Mouse (Mus musculus) embryonic facial prominence, embryonic 12.5 days (tissue): ENCODE measurements around the gene Taf5. TPM values are rescaled to one million over a fixed set of nuclear protein-coding genes. Genes with fewer than 3 reads are reported as not detected.

Experiments used
- ATAC-seq: fragments of 200-750 bp; cut with Nextera tagmentation; 2 replicates; pipeline ENCODE4 v1.8.0; 2017; ENCODE audit not compliant: insufficient number of reproducible peaks, insufficient read depth, low FRiP score, low TSS enrichment
- H3K27ac ChIP-seq: fragments of 300-500 bp; sonication (generic); 2 replicates; pipeline ENCODE4 v1.5.1; 2016; ENCODE audit warnings: mild to moderate bottlenecking
- H3K27me3 ChIP-seq: fragments of 300-500 bp; sonication (generic); 2 replicates; pipeline ENCODE4 v1.6.1; 2016; ENCODE audit warnings: mild to moderate bottlenecking, moderate library complexity
- H3K36me3 ChIP-seq: fragments of 300-500 bp; sonication (generic); 2 replicates; pipeline ENCODE4 v1.6.1; 2016; ENCODE audit warnings: mild to moderate bottlenecking
- H3K4me1 ChIP-seq: fragments of 300-500 bp; sonication (generic); 2 replicates; pipeline ENCODE4 v1.6.1; 2016
- H3K4me2 ChIP-seq: fragments of 300-500 bp; sonication (generic); replicated peaks from 2 replicates; pipeline ENCODE4 v1.6.1; 2016; ENCODE audit warnings: mild to moderate bottlenecking, moderate library complexity
- H3K4me3 ChIP-seq: fragments of 300-500 bp; sonication (generic); 2 replicates; pipeline ENCODE4 v1.5.1; 2016; ENCODE audit warnings: mild to moderate bottlenecking
- H3K9ac ChIP-seq: fragments of 300-500 bp; sonication (generic); 2 replicates; pipeline ENCODE4 v1.6.1; 2016; ENCODE audit warnings: mild to moderate bottlenecking, moderate library complexity
- H3K9me3 ChIP-seq: fragments of 300-500 bp; sonication (generic); 2 replicates; pipeline ENCODE4 v1.6.1; 2016; ENCODE audit warnings: mild to moderate bottlenecking, moderate library complexity
- WGBS: fragments of 180-500 bp; shearing (Covaris S2); methylation state at CpG from one replicate; pipeline ENCODE4 v1.1.7; 2016; 5-methylcytosine and 5-hydroxymethylcytosine counted together
- polyA plus RNA-seq: library from polyadenylated mRNA; unstranded; fragments of >200 nt; fragmentation: Nextera tagmentation; extraction: Ambion mirVana; gene quantifications from 2 replicates; pipeline ENCODE4 v1.2.1, GENCODE M21; 2016

Taf5 gene
- polyA plus RNA-seq, 1 experiment from 2014 or later, result 12.4 TPM

GRCm38 (mm10) chr19:47040720-47041473 is 26.6 kb upstream of the Taf5 start:
- WGBS, result 89% methylated on average over 3 of the region's 3 CpGs
- Histone ChIP-seq H3K27me3 (no peaks in the 10 kb centered on the region), H3K27ac (no peak overlapping the region), H3K9me3 (no peaks in the 10 kb centered on the region), H3K9ac (no peak overlapping the region), H3K4me1 (no peaks in the 10 kb centered on the region), H3K4me2 (no peak overlapping the region), H3K4me3 (no peak overlapping the region), H3K36me3 (peaks cover 55% of the 10 kb centered on the region)
- no peak for ATAC-seq

GRCm38 (mm10) chr19:47043608-47044007 is 23.9 kb upstream of the Taf5 start:
- H3K4me3 ChIP-seq, result no peak overlapping the region
- no peaks in the 10 kb centered on the region for H3K4me1 ChIP-seq
- H3K36me3 ChIP-seq, result peaks cover 60% of the 10 kb centered on the region
- H3K27ac ChIP-seq, result no peak overlapping the region
- ATAC-seq, result no peak
- no peak overlapping the region for H3K9ac ChIP-seq
- no peak overlapping the region for H3K4me2 ChIP-seq
- 85% methylated on average over 3 of the region's 3 CpGs for WGBS
- no peaks in the 10 kb centered on the region for H3K9me3 ChIP-seq
- no peaks in the 10 kb centered on the region for H3K27me3 ChIP-seq

- no peak for ATAC-seq
Measured at GRCm38 (mm10) chr19:47046343-47046742, 21.2 kb upstream of the Taf5 start.

GRCm38 (mm10) chr19:47047236-47047833 is 20.2 kb upstream of the Taf5 start:
- no peak overlapping the region for H3K4me2 ChIP-seq
- no peaks in the 10 kb centered on the region for H3K27me3 ChIP-seq
- no peak for ATAC-seq
- no peak overlapping the region for H3K9ac ChIP-seq
- no peaks in the 10 kb centered on the region for H3K9me3 ChIP-seq
- H3K27ac ChIP-seq, result no peak overlapping the region
- WGBS, result 81% methylated on average over 13 of the region's 13 CpGs
- H3K4me3 ChIP-seq, result no peak overlapping the region
- peaks cover 12% of the 10 kb centered on the region for H3K4me1 ChIP-seq
- H3K36me3 ChIP-seq, result peaks cover 34% of the 10 kb centered on the region

More at GRCm38 (mm10) chr19:47046343-47046742, 21.2 kb upstream of the Taf5 start:
- WGBS, result 89% methylated on average over 1 of the region's 1 CpGs
- no peak overlapping the region for H3K27ac ChIP-seq
- H3K4me2 ChIP-seq, result no peak overlapping the region
- H3K36me3 ChIP-seq, result peaks cover 37% of the 10 kb centered on the region
- no peak overlapping the region for H3K9ac ChIP-seq
- no peaks in the 10 kb centered on the region for H3K9me3 ChIP-seq
- H3K27me3 ChIP-seq, result no peaks in the 10 kb centered on the region
- no peak overlapping the region for H3K4me3 ChIP-seq
- H3K4me1 ChIP-seq, result peaks cover 12% of the 10 kb centered on the region

- H3K4me2 ChIP-seq, result peak overlapping the region; percentile 76
- peaks cover 12% of the 10 kb centered on the region for H3K4me1 ChIP-seq
- H3K9ac ChIP-seq, result no peak overlapping the region; the same call in none of the 2 replicates
- no peak overlapping the region for H3K27ac ChIP-seq
- no peaks in the 10 kb centered on the region for H3K27me3 ChIP-seq
- no peaks in the 10 kb centered on the region for H3K9me3 ChIP-seq
- no peak for ATAC-seq
- WGBS, result 65% methylated on average over 4 of the region's 4 CpGs
- H3K4me3 ChIP-seq, result peak overlapping the region; percentile 85; the same call in 1 of the 2 replicates
- peaks cover 31% of the 10 kb centered on the region for H3K36me3 ChIP-seq
Measured at GRCm38 (mm10) chr19:47049061-47049460, 18.5 kb upstream of the Taf5 start.

- peak overlapping the region; percentile 95 for H3K27ac ChIP-seq
- 7% methylated on average over 7 of the region's 7 CpGs for WGBS
- peaks cover 27% of the 10 kb centered on the region for H3K36me3 ChIP-seq
- H3K9me3 ChIP-seq, result no peaks in the 10 kb centered on the region
- peaks cover 12% of the 10 kb centered on the region for H3K4me1 ChIP-seq
- peak overlapping the region; percentile 76 for H3K4me2 ChIP-seq
- peak overlapping the region; percentile 81 for H3K9ac ChIP-seq
- H3K4me3 ChIP-seq, result peak overlapping the region; percentile 85
- H3K27me3 ChIP-seq, result no peaks in the 10 kb centered on the region
- no peak for ATAC-seq
Measured at GRCm38 (mm10) chr19:47049840-47050239, 17.7 kb upstream of the Taf5 start.

- peak within 1 kb of the TSS; percentile 85 for H3K4me3 ChIP-seq
- ATAC-seq, result peak; percentile 86
- peak within 1 kb of the TSS; percentile 95 for H3K27ac ChIP-seq
- H3K4me2 ChIP-seq, result peak within 1 kb of the TSS; percentile 76
- peak within 1 kb of the TSS; percentile 81 for H3K9ac ChIP-seq
- peaks cover 23% of the 10 kb centered on the region for H3K36me3 ChIP-seq
- peaks cover 12% of the 10 kb centered on the region for H3K4me1 ChIP-seq
- WGBS, result under 1% methylated on average over 75 of the region's 75 CpGs
- H3K9me3 ChIP-seq, result no peaks in the 10 kb centered on the region
- H3K27me3 ChIP-seq, result no peaks in the 10 kb centered on the region
Measured at GRCm38 (mm10) chr19:47050271-47051032, 17.1 kb upstream of the Taf5 start, which contains the start of gene Pcgf6. TSS of gene Pcgf6 (minus strand) at chr19:47050906.

GRCm38 (mm10) chr19:47052927-47053326 is 14.6 kb upstream of the Taf5 start:
- H3K4me2 ChIP-seq, result no peak overlapping the region
- no peak overlapping the region for H3K4me3 ChIP-seq
- no peak for ATAC-seq
- H3K36me3 ChIP-seq, result no peaks in the 10 kb centered on the region
- H3K27me3 ChIP-seq, result no peaks in the 10 kb centered on the region
- H3K27ac ChIP-seq, result no peak overlapping the region
- peaks cover 12% of the 10 kb centered on the region for H3K4me1 ChIP-seq
- H3K9ac ChIP-seq, result no peak overlapping the region
- 89% methylated on average over 4 of the region's 4 CpGs for WGBS
- no peaks in the 10 kb centered on the region for H3K9me3 ChIP-seq

- no peak overlapping the region for H3K27ac ChIP-seq
- 81% methylated on average over 4 of the region's 4 CpGs for WGBS
- H3K4me2 ChIP-seq, result no peak overlapping the region
- no peak overlapping the region for H3K4me3 ChIP-seq
- H3K9ac ChIP-seq, result no peak overlapping the region
- peaks cover 12% of the 10 kb centered on the region for H3K4me1 ChIP-seq
- ATAC-seq, result no peak
- H3K9me3 ChIP-seq, result no peaks in the 10 kb centered on the region
- no peaks in the 10 kb centered on the region for H3K36me3 ChIP-seq
- H3K27me3 ChIP-seq, result no peaks in the 10 kb centered on the region
Measured at GRCm38 (mm10) chr19:47053471-47053870, 14.1 kb upstream of the Taf5 start.

GRCm38 (mm10) chr19:47057684-47058083 is 9.9 kb upstream of the Taf5 start:
- Histone ChIP-seq H3K36me3 (no peaks in the 10 kb centered on the region), H3K9ac (no peak overlapping the region), H3K9me3 (no peaks in the 10 kb centered on the region), H3K27me3 (no peaks in the 10 kb centered on the region), H3K27ac (no peak overlapping the region), H3K4me3 (no peak overlapping the region), H3K4me2 (no peak overlapping the region), H3K4me1 (no peaks in the 10 kb centered on the region)
- WGBS, result 63% methylated on average over 1 of the region's 1 CpGs
- ATAC-seq, result no peak

GRCm38 (mm10) chr19:47065860-47066259 is 1.7 kb upstream of the Taf5 start:
- no peaks in the 10 kb centered on the region for H3K9me3 ChIP-seq
- peaks cover 6% of the 10 kb centered on the region; the same call in 1 of the 2 replicates for H3K4me1 ChIP-seq
- no peak overlapping the region for H3K27ac ChIP-seq
- no peak overlapping the region for H3K4me2 ChIP-seq
- no peak overlapping the region for H3K4me3 ChIP-seq
- H3K27me3 ChIP-seq, result no peaks in the 10 kb centered on the region
- 0 out of 2 replicates have a peak, but pooled peaks cover 3% of the 10 kb centered on the region for H3K36me3 ChIP-seq
- H3K9ac ChIP-seq, result no peak overlapping the region
- WGBS, result 97% methylated on average over 3 of the region's 3 CpGs
- no peak for ATAC-seq
